In genomic region chr1:128860094-128860493, GRCm38 (mm10) we compare ENCODE assay signal across 20 mouse cellular contexts.
DNase-seq lines count a peak whose midpoint lies in the region; ATAC-seq and TF ChIP-seq lines count a peak whose summit lies in the region.
"Had no signal": no experiment of that assay in that cellular context is flagged by ENCODE, and none has a peak within 500 bp of the region (broad histone marks: within the 10 kb centered on the region; RNA-seq: fewer than 3 reads in every experiment).

No protein-coding gene starts in this region.

- no peak overlapping the region for H3K4me2 ChIP-seq in hindbrain, embryonic 12.5 days (replicated peaks)
- 0 out of 2 replicates have a peak overlapping the region, but pooled peaks have one; percentile 20 for H3K4me2 ChIP-seq in forebrain, embryonic 14.5 days (ENCODE audit: low read length)
- H3K4me2 ChIP-seq: limb, embryonic 13.5 days; liver, embryonic 13.5 days; lung, embryonic 14.5 days had no signal

- H3K9me3 ChIP-seq in hindbrain, embryonic 12.5 days (replicated peaks): no peaks in the 10 kb centered on the region
- no peaks in the 10 kb centered on the region for H3K9me3 ChIP-seq in hindbrain, embryonic 10.5 days
- H3K9me3 ChIP-seq in E14TG2a.4 (ENCODE audit: low read length): peaks cover 12% of the 10 kb centered on the region
- H3K9me3 ChIP-seq in forebrain, embryonic 14.5 days (replicated peaks; ENCODE audit: control insufficient read depth, low read length): no peaks in the 10 kb centered on the region
- H3K9me3 ChIP-seq: G1E; limb, embryonic 13.5 days; liver, embryonic 13.5 days had no signal

- no peaks in the 10 kb centered on the region for H3K27me3 ChIP-seq in hindbrain, embryonic 12.5 days
- H3K27me3 ChIP-seq in hindbrain, embryonic 10.5 days (ENCODE audit: insufficient read depth, poor library complexity, severe bottlenecking): no peaks in the 10 kb centered on the region
- no peaks in the 10 kb centered on the region for H3K27me3 ChIP-seq in E14TG2a.4 (ENCODE audit: insufficient read depth, low read length)
- H3K27me3 ChIP-seq in forebrain, embryonic 14.5 days (replicated peaks; ENCODE audit: control insufficient read depth, insufficient read depth, low read length): no peaks in the 10 kb centered on the region
- H3K27me3 ChIP-seq: limb, embryonic 13.5 days; liver, embryonic 13.5 days had no signal

- H3K36me3 ChIP-seq in hindbrain, embryonic 12.5 days: no peaks in the 10 kb centered on the region
- H3K36me3 ChIP-seq in hindbrain, embryonic 10.5 days: no peaks in the 10 kb centered on the region
- no peaks in the 10 kb centered on the region for H3K36me3 ChIP-seq in E14TG2a.4 (ENCODE audit: insufficient read depth, low read length)
- no peaks in the 10 kb centered on the region for H3K36me3 ChIP-seq in forebrain, embryonic 14.5 days (ENCODE audit: control insufficient read depth, insufficient read depth, low read length)
- H3K36me3 ChIP-seq: G1E; limb, embryonic 13.5 days; liver, embryonic 13.5 days had no signal

- DNase-seq in hindbrain, embryonic 10.5 days (ENCODE audit: low spot score): no peak
- DNase-seq in R1 (ENCODE audit: low read depth, low spot score): peak; percentile 79
- peak; percentile 32 for DNase-seq in forebrain, embryonic 14.5 days (ENCODE audit: low spot score)
- DNase-seq in urinary bladder, postnatal 14 days (ENCODE audit: low spot score): no peak
- no peak for DNase-seq in kidney, postnatal 36 days
- no peak for DNase-seq in spleen, postnatal 36 days (ENCODE audit: low spot score in 2 of 2)
- DNase-seq: B cell, adult 2 months; cerebellum, adult 2 months; heart, postnatal 10 days; liver, embryonic 13.5 days; lung, embryonic 14.5 days; lung, postnatal 36 days; spleen, adult 18-20 months; thymus, postnatal 36 days had no signal

- H3K27ac ChIP-seq in hindbrain, embryonic 12.5 days: no peak overlapping the region
- no peak overlapping the region for H3K27ac ChIP-seq in hindbrain, embryonic 10.5 days
- no peak overlapping the region for H3K27ac ChIP-seq in forebrain, embryonic 14.5 days (ENCODE audit: low read depth, low read length)
- H3K27ac ChIP-seq: limb, embryonic 13.5 days; liver, embryonic 13.5 days had no signal

- peaks cover 10% of the 10 kb centered on the region for H3K4me1 ChIP-seq in hindbrain, embryonic 12.5 days
- H3K4me1 ChIP-seq in hindbrain, embryonic 10.5 days (replicated peaks): peaks cover 20% of the 10 kb centered on the region
- H3K4me1 ChIP-seq in E14TG2a.4 (replicated peaks; ENCODE audit: low read depth, low read length): peaks cover 54% of the 10 kb centered on the region
- peaks cover 10% of the 10 kb centered on the region for H3K4me1 ChIP-seq in forebrain, embryonic 14.5 days (ENCODE audit: control insufficient read depth, insufficient read depth, low read length)
- H3K4me1 ChIP-seq: limb, embryonic 13.5 days; liver, embryonic 13.5 days had no signal

- H3K4me3 ChIP-seq in hindbrain, embryonic 12.5 days: no peak overlapping the region
- H3K4me3 ChIP-seq in hindbrain, embryonic 10.5 days: no peak overlapping the region
- peak overlapping the region; percentile 46 for H3K4me3 ChIP-seq in E14TG2a.4 (replicated peaks; ENCODE audit: low read length)
- no peak overlapping the region for H3K4me3 ChIP-seq in forebrain, embryonic 14.5 days (ENCODE audit: low read depth, low read length)
- H3K4me3 ChIP-seq: limb, embryonic 13.5 days; liver, embryonic 13.5 days had no signal

- TF ChIP-seq CTCF in E14TG2a.4 (conservative IDR thresholded peaks at IDR 0.05; ENCODE audit: low read length): no peak

- WGBS in hindbrain, embryonic 12.5 days: 14% methylated on average over 7 of the region's 7 CpGs
- WGBS in hindbrain, embryonic 10.5 days: 19% methylated on average over 7 of the region's 7 CpGs
- 3% methylated on average over 7 of the region's 7 CpGs for WGBS in forebrain, embryonic 14.5 days

- ATAC-seq in hindbrain, embryonic 12.5 days (ENCODE audit: low FRiP score): peak; percentile 78
- ATAC-seq in forebrain, embryonic 14.5 days: peak; percentile 63; the same call in 1 of the 2 replicates
- ATAC-seq: hindbrain, embryonic 16.5 days; intestine, embryonic 16.5 days had no signal

- H3K9ac ChIP-seq in hindbrain, embryonic 12.5 days: no peak overlapping the region
- H3K9ac ChIP-seq in forebrain, embryonic 14.5 days (ENCODE audit: low read length): no peak overlapping the region
- H3K9ac ChIP-seq: limb, embryonic 13.5 days; liver, embryonic 13.5 days; lung, embryonic 14.5 days had no signal

Comparison
In these comparisons a context has a peak if more than half of its experiments do, and no peak if none do; other contexts are left out.
1. DNase-seq: peak in R1 (single experiment) and forebrain, embryonic 14.5 days (single experiment); none in hindbrain, embryonic 10.5 days (single experiment), urinary bladder, postnatal 14 days (single experiment), kidney, postnatal 36 days (0 of 2) and spleen, postnatal 36 days (0 of 2).